Mouse (Mus musculus) activated CD4-positive, CD25-positive, alpha-beta regulatory T cell, adult 4 months (primary cell): ENCODE results near the gene 3830406C13Rik. TPM values are rescaled to one million over a fixed set of nuclear protein-coding genes. Genes with fewer than 3 reads are reported as not detected.

Experiments
- ATAC-seq: one replicate; pipeline ENCODE4 v1.8.0; 2017
- polyA plus RNA-seq, 2 experiments: library from polyadenylated mRNA; unstranded; fragments of 100-300 nt; shearing (Covaris generic); gene quantifications; one replicate each; pipeline ENCODE4 v1.2.1; 2017

3830406C13Rik gene
- 100 to 1,000 TPM; 102 to 119 TPM for polyA plus RNA-seq

GRCm38 (mm10) chr14:12284141-12284912 lies at the start of gene 3830406C13Rik:
3830406C13Rik (plus strand) TSS chr14:12284173.
- peak; percentile 87 for ATAC-seq

- no peak for ATAC-seq
Measured at GRCm38 (mm10) chr14:12243726-12244125, 40.2 kb upstream of the 3830406C13Rik start.

- ATAC-seq: no peak
Measured at GRCm38 (mm10) chr14:12276031-12276430, 7.9 kb upstream of the 3830406C13Rik start.

- ATAC-seq: no peak
Measured at GRCm38 (mm10) chr14:12283641-12284040, 332 bp upstream of the 3830406C13Rik start, which contains the start of gene Gm49355. Gm49355 (plus strand) TSS chr14:12283976.

GRCm38 (mm10) chr14:12289747-12290146 lies 5.8 kb downstream of the 3830406C13Rik start:
- ATAC-seq: peak; percentile 50

GRCm38 (mm10) chr14:12296391-12296790 lies 12.4 kb downstream of the 3830406C13Rik start:
- no peak for ATAC-seq

GRCm38 (mm10) chr14:12299171-12299570 lies 15.2 kb downstream of the 3830406C13Rik start:
- no peak for ATAC-seq

GRCm38 (mm10) chr14:12299654-12300053 lies 15.7 kb downstream of the 3830406C13Rik start:
- no peak for ATAC-seq

- ATAC-seq: no peak
Measured at GRCm38 (mm10) chr14:12300275-12300674, 16.3 kb downstream of the 3830406C13Rik start.

- no peak for ATAC-seq
Measured at GRCm38 (mm10) chr14:12300677-12301076, 16.7 kb downstream of the 3830406C13Rik start.

- no peak for ATAC-seq
Measured at GRCm38 (mm10) chr14:12303106-12303505, 19.1 kb downstream of the 3830406C13Rik start.

- no peak for ATAC-seq
Measured at GRCm38 (mm10) chr14:12333622-12334021, 49.6 kb downstream of the 3830406C13Rik start.

GRCm38 (mm10) chr14:12334925-12335324 lies 51.0 kb downstream of the 3830406C13Rik start:
- ATAC-seq: no peak

- no peak for ATAC-seq
Measured at GRCm38 (mm10) chr14:12337421-12337997, 53.5 kb downstream of the 3830406C13Rik start.

GRCm38 (mm10) chr14:12337998-12338809 lies 54.2 kb downstream of the 3830406C13Rik start:
- no peak for ATAC-seq

GRCm38 (mm10) chr14:12338811-12339565 lies 55.0 kb downstream of the 3830406C13Rik start:
- no peak for ATAC-seq

GRCm38 (mm10) chr14:12340238-12341074 lies 56.5 kb downstream of the 3830406C13Rik start:
- no peak for ATAC-seq

GRCm38 (mm10) chr14:12341075-12341788 lies 57.3 kb downstream of the 3830406C13Rik start:
- ATAC-seq: no peak

- no peak for ATAC-seq
Measured at GRCm38 (mm10) chr14:12341789-12342457, 58.0 kb downstream of the 3830406C13Rik start.
